In genomic region chr4:108438082-108438840, GRCm38 (mm10) we compare ENCODE assay signal across 14 mouse cellular contexts. TPM values are rescaled to one million over a fixed set of nuclear protein-coding genes. Genes with fewer than 3 reads are reported as not detected.
DNase-seq lines count a peak whose midpoint lies in the region; ATAC-seq lines count a peak whose summit lies in the region.
"Had no signal": no experiment of that assay in that cellular context is flagged by ENCODE, and none has a peak within 500 bp of the region (broad histone marks: within the 10 kb centered on the region; RNA-seq: fewer than 3 reads in every experiment).

No protein-coding gene starts in this region.

- peak overlapping the region; percentile 21; the same call in 1 of the 2 replicates for H3K4me2 ChIP-seq in heart, embryonic 14.5 days (ENCODE audit: low read length)
- no peak overlapping the region for H3K4me2 ChIP-seq in lung, embryonic 15.5 days
- no peak overlapping the region for H3K4me2 ChIP-seq in midbrain, embryonic 15.5 days
- H3K4me2 ChIP-seq: neural tube, embryonic 12.5 days had no signal

- H3K4me1 ChIP-seq in heart, embryonic 14.5 days (ENCODE audit: control insufficient read depth in 2 of 2, insufficient read depth in 2 of 2, low read length in 2 of 2): peaks cover 8 to 9% of the 10 kb centered on the region in 2 experiments; a peak in 3 of 4 replicates
- H3K4me1 ChIP-seq in lung, embryonic 15.5 days: peaks cover 16% of the 10 kb centered on the region
- no peaks in the 10 kb centered on the region for H3K4me1 ChIP-seq in midbrain, embryonic 15.5 days

- no peaks in the 10 kb centered on the region for H3K9me3 ChIP-seq in heart, embryonic 14.5 days (ENCODE audit: control insufficient read depth, low read length)
- no peaks in the 10 kb centered on the region for H3K9me3 ChIP-seq in lung, embryonic 15.5 days
- no peaks in the 10 kb centered on the region for H3K9me3 ChIP-seq in midbrain, embryonic 15.5 days
- H3K9me3 ChIP-seq: neural tube, embryonic 12.5 days had no signal

- no peak overlapping the region for H3K4me3 ChIP-seq in heart, embryonic 14.5 days (ENCODE audit: control insufficient read depth in 1 of 2, insufficient read depth in 1 of 2, low read depth in 1 of 2, low read length in 2 of 2)
- no peak overlapping the region for H3K4me3 ChIP-seq in lung, embryonic 15.5 days
- H3K4me3 ChIP-seq in midbrain, embryonic 15.5 days: no peak overlapping the region
- H3K4me3 ChIP-seq: neural tube, embryonic 12.5 days had no signal

- 0 out of 4 replicates have a peak overlapping the region, but pooled peaks of 1 of the 2 experiments have one; percentile 19 for H3K27ac ChIP-seq in heart, embryonic 14.5 days (replicated peaks in 1 of 2; ENCODE audit: control insufficient read depth in 1 of 2, insufficient read depth in 1 of 2, low read depth in 2 of 2, low read length in 2 of 2)
- H3K27ac ChIP-seq in lung, embryonic 15.5 days: 0 out of 2 replicates have a peak overlapping the region, but pooled peaks have one; percentile 9
- no peak overlapping the region for H3K27ac ChIP-seq in midbrain, embryonic 15.5 days
- H3K27ac ChIP-seq: macrophage; neural tube, embryonic 12.5 days had no signal

- 36% methylated on average over 6 of the region's 6 CpGs for WGBS in heart, embryonic 14.5 days
- WGBS in lung, embryonic 15.5 days: 38% methylated on average over 6 of the region's 6 CpGs
- WGBS in midbrain, embryonic 15.5 days: 73% methylated on average over 6 of the region's 6 CpGs

- H3K27me3 ChIP-seq in heart, embryonic 14.5 days (ENCODE audit: control insufficient read depth, insufficient read depth, low read length): no peaks in the 10 kb centered on the region
- no peaks in the 10 kb centered on the region for H3K27me3 ChIP-seq in lung, embryonic 15.5 days
- H3K27me3 ChIP-seq in midbrain, embryonic 15.5 days (replicated peaks): no peaks in the 10 kb centered on the region
- H3K27me3 ChIP-seq: neural tube, embryonic 12.5 days had no signal

- ATAC-seq in heart, embryonic 14.5 days (ENCODE audit: insufficient number of reproducible peaks, insufficient read depth, low FRiP score, low read depth): no peak
- no peak for ATAC-seq in lung, embryonic 15.5 days (ENCODE audit: borderline replicate concordance, extremely low read depth, low FRiP score, low TSS enrichment)
- ATAC-seq in midbrain, embryonic 15.5 days (replicated peaks): no peak

- no peaks in the 10 kb centered on the region for H3K36me3 ChIP-seq in heart, embryonic 14.5 days (ENCODE audit: control insufficient read depth, insufficient read depth, low read length)
- no peaks in the 10 kb centered on the region for H3K36me3 ChIP-seq in lung, embryonic 15.5 days
- no peaks in the 10 kb centered on the region for H3K36me3 ChIP-seq in midbrain, embryonic 15.5 days (replicated peaks)
- H3K36me3 ChIP-seq: neural tube, embryonic 12.5 days had no signal

- no peak for DNase-seq in heart, adult 18-20 months
- peak; percentile 85 for DNase-seq in brain, adult 2 months (ENCODE audit: low read depth, low spot score)
- peak; percentile 17 for DNase-seq in heart, postnatal 4 days
- DNase-seq in right cerebral cortex, postnatal 14 days: no peak
- no peak for DNase-seq in ovary, postnatal 36 days (ENCODE audit: low spot score)
- DNase-seq: spleen, adult 18-20 months; thymus, postnatal 25 days had no signal

- no peak overlapping the region for H3K9ac ChIP-seq in heart, embryonic 14.5 days (ENCODE audit: low read length)
- H3K9ac ChIP-seq in lung, embryonic 15.5 days: no peak overlapping the region
- no peak overlapping the region for H3K9ac ChIP-seq in midbrain, embryonic 15.5 days
- H3K9ac ChIP-seq: neural tube, embryonic 12.5 days had no signal

RNA-seq across cellular contexts. Expression of gene Tut4, which starts 21.0 kb away (rescaled TPM):
- 40.1 and 53.1 TPM in 2 replicates for polyA plus RNA-seq in heart, embryonic 14.5 days (2014; fragmentation: Nextera tagmentation; extraction: Ambion mirVana)
- total RNA-seq in heart, adult 18-20 months (2021): 10 to 100 TPM; 18.9 to 23.3 TPM
- 10 to 100 TPM; 47.7 to 49.3 TPM for total RNA-seq in heart, postnatal 4 days (2021)
- polyA plus RNA-seq in lung, embryonic 15.5 days (2015; fragmentation: Nextera tagmentation; extraction: Ambion mirVana): 60.1 and 60.7 TPM in 2 replicates
- 58.8 and 70.0 TPM in 2 replicates for polyA plus RNA-seq in midbrain, embryonic 15.5 days (2015; fragmentation: Nextera tagmentation; extraction: Ambion mirVana)

RNA-seq across cellular contexts. Expression of gene Gpx7, which starts 31.5 kb away (rescaled TPM):
- 57.7 and 68.5 TPM in 2 replicates for polyA plus RNA-seq in heart, embryonic 14.5 days (2014; fragmentation: Nextera tagmentation; extraction: Ambion mirVana)
- 1 to 10 TPM; 6.5 to 8.1 TPM for total RNA-seq in heart, adult 18-20 months (2021)
- total RNA-seq in heart, postnatal 4 days (2021): 10 to 100 TPM; 27.5 to 30.6 TPM
- polyA plus RNA-seq in lung, embryonic 15.5 days (2015; fragmentation: Nextera tagmentation; extraction: Ambion mirVana): 86.3 and 88.2 TPM in 2 replicates
- 25.1 and 29.1 TPM in 2 replicates for polyA plus RNA-seq in midbrain, embryonic 15.5 days (2015; fragmentation: Nextera tagmentation; extraction: Ambion mirVana)

RNA-seq across cellular contexts. Expression of gene Shisal2a, which starts 55.1 kb away (rescaled TPM):
- 1.1 and 2.0 TPM in 2 replicates for polyA plus RNA-seq in heart, embryonic 14.5 days (2014; fragmentation: Nextera tagmentation; extraction: Ambion mirVana)
- not detected for total RNA-seq in heart, adult 18-20 months (2021)
- total RNA-seq in heart, postnatal 4 days (2021): under 1 TPM; 0.50 TPM
- polyA plus RNA-seq in lung, embryonic 15.5 days (2015; fragmentation: Nextera tagmentation; extraction: Ambion mirVana): 0.36 and 0.88 TPM in 2 replicates
- polyA plus RNA-seq in midbrain, embryonic 15.5 days (2015; fragmentation: Nextera tagmentation; extraction: Ambion mirVana): 6.4 TPM in 2 replicates
- total RNA-seq: hematopoietic stem cell, adult 5-6 weeks; left cerebral cortex, adult 8-10 months had no signal
- polyA plus RNA-seq: macrophage had no signal

Comparison
In these comparisons a context has a peak if more than half of its experiments do, and no peak if none do; other contexts are left out.
1. DNase-seq: peak in brain, adult 2 months (single experiment) and heart, postnatal 4 days (single experiment); none in heart, adult 18-20 months (0 of 2), right cerebral cortex, postnatal 14 days (single experiment) and ovary, postnatal 36 days (single experiment).